Mouse (Mus musculus): Measurements from ENCODE around the gene Arid5b. TPM values are rescaled to one million over a fixed set of nuclear protein-coding genes. Genes with fewer than 3 reads are reported as not detected.

Gene Arid5b
- 15.6 TPM for polyA plus RNA-seq (2015; fragmentation: Illumina TruSeq; extraction: RNeasy Lipid Tissue Mini Kit (QIAGEN cat#74804); ENCODE audit: low read depth, low replicate concordance)

GRCm38 (mm10) chr10:68278632-68279361 is at the start of gene Arid5b:
Gene Arid5b, minus strand, starts transcription at chr10:68278740.

Data from brain, adult 10 weeks (tissue).